Mouse (Mus musculus): ENCODE data around the gene Bicc1. TPM values are rescaled to one million over a fixed set of nuclear protein-coding genes. Genes with fewer than 3 reads are reported as not detected.

Gene Bicc1
- polyA plus RNA-seq, 1 experiment from 2014 or later = 5.9 TPM

DNA sequence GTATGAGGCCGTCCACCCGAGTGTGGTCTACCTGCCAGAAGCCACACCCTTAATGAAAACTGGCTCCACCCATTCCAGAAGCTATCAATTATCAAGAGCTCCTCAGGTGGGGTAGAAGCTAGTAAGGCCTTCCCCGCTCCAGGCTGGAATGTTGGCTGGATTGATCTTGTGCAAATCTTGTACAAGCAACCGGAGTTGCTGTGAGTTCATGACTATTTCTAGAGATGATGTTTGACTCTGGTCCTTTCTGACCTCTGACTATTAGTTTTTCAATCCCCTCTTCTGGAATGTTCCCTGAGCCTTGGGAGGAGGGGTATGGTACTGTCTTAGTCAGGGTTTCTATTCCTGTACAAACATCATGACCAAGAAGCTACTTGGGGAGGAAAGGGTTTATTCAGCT lies 157.3 kb downstream of the Bicc1 start:
- 95% methylated on average over 4 of the region's 4 CpGs for WGBS
- no peak for ATAC-seq (ENCODE audit: low FRiP score)
- no peak overlapping the region for H3K4me3 ChIP-seq
- H3K27ac ChIP-seq = no peak overlapping the region
- no peaks in the 10 kb centered on the region for H3K4me1 ChIP-seq (replicated peaks)
- no peak overlapping the region for H3K9ac ChIP-seq
- H3K27me3 ChIP-seq = no peaks in the 10 kb centered on the region
- H3K9me3 ChIP-seq = no peaks in the 10 kb centered on the region
- no peaks in the 10 kb centered on the region for H3K36me3 ChIP-seq
- H3K4me2 ChIP-seq = no peak overlapping the region

DNA sequence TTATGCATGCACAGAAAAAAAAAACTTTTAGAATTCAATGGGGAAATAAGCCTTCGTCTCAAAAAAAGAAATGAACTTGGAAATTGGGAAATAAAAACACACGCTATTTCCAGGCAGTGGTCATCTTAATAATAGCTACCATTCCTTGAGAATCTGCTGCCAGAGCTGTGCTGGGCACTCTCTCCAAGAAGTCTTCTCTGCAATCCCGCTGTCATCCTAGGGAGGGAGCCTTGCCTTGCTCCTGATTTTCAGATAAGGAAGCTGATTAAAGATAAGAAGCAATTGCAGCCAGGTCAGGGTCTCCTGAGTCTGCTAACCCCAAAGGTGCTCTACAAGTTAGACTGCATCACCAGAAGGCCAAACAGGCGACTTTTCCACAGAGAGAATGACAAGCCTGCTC lies 161.4 kb downstream of the Bicc1 start:
- Histone ChIP-seq H3K4me1 (replicated peaks) (peaks cover 5% of the 10 kb centered on the region), H3K27ac (no peak overlapping the region), H3K4me3 (no peak overlapping the region), H3K9me3 (no peaks in the 10 kb centered on the region), H3K36me3 (no peaks in the 10 kb centered on the region), H3K27me3 (no peaks in the 10 kb centered on the region), H3K9ac (no peak overlapping the region), H3K4me2 (no peak overlapping the region)
- 51% methylated on average over 4 of the region's 4 CpGs for WGBS
- ATAC-seq (ENCODE audit: low FRiP score) = no peak

- H3K9me3 ChIP-seq = no peaks in the 10 kb centered on the region
- WGBS = 97% methylated on average over 9 of the region's 9 CpGs
- no peak overlapping the region for H3K4me3 ChIP-seq
- no peaks in the 10 kb centered on the region for H3K27me3 ChIP-seq
- no peak overlapping the region for H3K9ac ChIP-seq
- no peak overlapping the region for H3K27ac ChIP-seq
- H3K4me1 ChIP-seq (replicated peaks) = peaks cover 5% of the 10 kb centered on the region
- ATAC-seq (ENCODE audit: low FRiP score) = no peak
- H3K4me2 ChIP-seq = no peak overlapping the region
- H3K36me3 ChIP-seq = no peaks in the 10 kb centered on the region
Observed at GRCm38 (mm10) chr10:70996051-70996450, 163.4 kb downstream of the Bicc1 start.

- peak overlapping the region; percentile 72 for H3K27ac ChIP-seq
- no peak for ATAC-seq (ENCODE audit: low FRiP score)
- 94% methylated on average over 2 of the region's 2 CpGs for WGBS
- H3K9me3 ChIP-seq = no peaks in the 10 kb centered on the region
- H3K4me1 ChIP-seq (replicated peaks) = peaks cover 5% of the 10 kb centered on the region
- H3K36me3 ChIP-seq = no peaks in the 10 kb centered on the region
- H3K4me3 ChIP-seq = no peak overlapping the region
- no peak overlapping the region for H3K4me2 ChIP-seq
- no peak overlapping the region for H3K9ac ChIP-seq
- H3K27me3 ChIP-seq = no peaks in the 10 kb centered on the region
Observed at GRCm38 (mm10) chr10:70994135-70994497, 165.4 kb downstream of the Bicc1 start.

DNA sequence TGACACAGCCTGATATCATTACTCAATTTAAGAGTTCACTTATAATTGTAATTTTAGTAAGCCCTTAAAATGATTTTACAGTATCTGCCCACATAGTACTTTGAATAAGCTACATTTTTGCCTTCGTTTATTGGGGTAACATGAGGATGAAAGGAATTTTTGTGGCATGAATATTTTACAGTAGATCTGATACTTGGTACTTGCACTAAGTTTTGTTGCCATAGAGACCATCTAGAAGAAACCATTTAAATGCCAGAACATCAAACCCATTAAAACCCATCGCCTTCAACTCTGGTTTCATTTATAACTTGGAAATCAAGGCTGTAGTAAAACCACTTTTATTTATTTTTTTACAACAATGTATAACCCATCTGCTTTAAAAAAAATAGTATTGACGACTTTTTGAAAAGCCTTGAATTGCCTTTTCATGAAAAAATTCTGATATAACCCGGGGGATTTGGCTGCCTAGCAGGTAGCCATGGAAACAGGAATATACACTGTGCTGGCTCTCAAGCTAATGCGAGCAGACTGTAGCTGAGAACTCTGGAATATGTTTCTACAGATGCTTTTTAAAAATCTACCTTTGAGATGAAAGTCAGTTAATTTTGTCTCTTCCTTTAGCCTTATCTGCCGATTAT lies 165.9 kb downstream of the Bicc1 start:
- H3K4me1 ChIP-seq (replicated peaks) = peaks cover 5% of the 10 kb centered on the region
- H3K36me3 ChIP-seq = no peaks in the 10 kb centered on the region
- no peak overlapping the region for H3K27ac ChIP-seq
- no peak overlapping the region for H3K4me2 ChIP-seq
- no peak overlapping the region for H3K4me3 ChIP-seq
- no peaks in the 10 kb centered on the region for H3K9me3 ChIP-seq
- no peak overlapping the region for H3K9ac ChIP-seq
- no peaks in the 10 kb centered on the region for H3K27me3 ChIP-seq
- 59% methylated on average over 6 of the region's 6 CpGs for WGBS
- ATAC-seq (ENCODE audit: low FRiP score) = peak; percentile 85

DNA sequence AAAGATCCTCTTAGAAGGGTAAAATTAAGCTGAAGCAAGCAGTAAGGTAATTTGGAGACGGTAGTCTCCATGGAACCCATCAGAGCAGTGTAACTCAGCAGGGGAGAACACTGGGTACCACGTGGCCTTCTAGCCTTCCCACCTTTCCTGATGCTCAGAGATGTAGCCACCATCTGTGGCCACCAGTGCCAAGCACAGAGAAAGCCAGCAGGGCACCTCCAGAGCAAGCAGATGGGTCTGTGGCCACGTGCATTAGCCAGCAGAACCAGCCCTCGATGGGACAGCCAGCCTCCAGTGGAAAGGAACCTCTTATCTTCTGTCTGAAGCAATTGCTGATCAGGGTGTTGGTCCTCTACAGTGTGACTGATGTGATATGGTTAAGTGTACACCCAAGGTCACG lies 172.1 kb downstream of the Bicc1 start:
- Histone ChIP-seq H3K9ac (no peak overlapping the region), H3K27ac (no peak overlapping the region), H3K9me3 (no peaks in the 10 kb centered on the region), H3K27me3 (no peaks in the 10 kb centered on the region), H3K4me2 (no peak overlapping the region), H3K4me3 (no peak overlapping the region), H3K36me3 (no peaks in the 10 kb centered on the region), H3K4me1 (replicated peaks) (peaks cover 6% of the 10 kb centered on the region; the same call in 1 of the 2 replicates)
- 78% methylated on average over 5 of the region's 5 CpGs for WGBS
- no peak for ATAC-seq (ENCODE audit: low FRiP score)

DNA sequence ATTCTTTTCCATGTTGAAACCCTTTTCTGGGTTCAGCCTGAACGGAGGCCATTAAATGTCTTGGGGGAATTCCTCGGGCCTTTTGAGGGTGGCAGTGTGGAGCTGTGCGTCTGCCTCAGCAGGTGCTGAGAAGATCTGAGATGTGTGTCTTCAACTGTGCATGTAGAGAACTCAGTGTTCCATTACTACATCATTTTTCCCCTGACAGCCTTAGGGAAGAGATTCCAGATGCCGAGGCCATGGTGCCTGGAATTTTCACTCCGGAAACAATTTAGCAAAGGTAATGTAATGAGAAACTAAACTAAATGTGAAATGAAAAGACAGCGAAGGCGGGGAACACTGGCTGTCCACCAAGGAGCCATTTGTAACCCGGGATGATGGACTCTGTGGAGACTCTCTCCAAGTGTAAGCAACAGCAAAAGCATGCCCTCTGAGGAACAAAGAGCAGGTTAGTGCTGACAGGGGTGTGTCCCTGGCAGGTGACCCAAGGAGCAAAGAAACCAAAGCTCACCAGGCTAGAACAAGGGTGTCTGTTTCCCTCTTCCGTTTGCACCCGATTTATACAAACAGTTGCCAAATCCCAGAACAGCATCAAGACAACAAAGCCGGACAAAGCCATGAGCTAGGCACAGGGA lies 176.3 kb downstream of the Bicc1 start:
- H3K36me3 ChIP-seq = no peaks in the 10 kb centered on the region
- H3K27ac ChIP-seq = no peak overlapping the region
- H3K9me3 ChIP-seq = no peaks in the 10 kb centered on the region
- 85% methylated on average over 11 of the region's 11 CpGs for WGBS
- no peak overlapping the region for H3K9ac ChIP-seq
- ATAC-seq (ENCODE audit: low FRiP score) = no peak
- peaks cover 6% of the 10 kb centered on the region; the same call in 1 of the 2 replicates for H3K4me1 ChIP-seq (replicated peaks)
- H3K4me3 ChIP-seq = no peak overlapping the region
- no peak overlapping the region for H3K4me2 ChIP-seq
- H3K27me3 ChIP-seq = no peaks in the 10 kb centered on the region

DNA sequence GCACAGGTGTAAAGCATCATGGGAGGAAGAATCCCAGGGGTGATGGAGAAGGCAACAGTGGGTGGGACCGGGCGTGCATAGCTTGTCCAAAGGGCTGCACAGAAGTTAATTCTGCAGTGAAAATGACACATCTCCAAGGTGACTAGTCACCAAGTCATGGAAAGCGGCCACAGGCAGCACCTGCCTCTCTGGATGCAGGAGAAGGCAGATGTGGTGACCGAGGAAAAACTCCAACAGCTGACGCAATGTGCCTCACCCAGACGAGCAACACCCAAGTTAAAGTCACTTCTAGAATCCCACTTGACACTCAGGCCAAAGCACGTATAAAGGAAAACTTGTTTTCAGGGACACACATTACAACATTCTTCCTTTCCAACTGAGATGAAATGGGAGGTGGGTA lies 177.3 kb downstream of the Bicc1 start:
- H3K4me3 ChIP-seq = no peak overlapping the region
- peaks cover 15% of the 10 kb centered on the region for H3K4me1 ChIP-seq (replicated peaks)
- H3K9ac ChIP-seq = no peak overlapping the region
- H3K4me2 ChIP-seq = no peak overlapping the region
- ATAC-seq (ENCODE audit: low FRiP score) = no peak
- WGBS = 92% methylated on average over 7 of the region's 7 CpGs
- H3K27ac ChIP-seq = no peak overlapping the region
- H3K27me3 ChIP-seq = no peaks in the 10 kb centered on the region
- no peaks in the 10 kb centered on the region for H3K9me3 ChIP-seq
- H3K36me3 ChIP-seq = no peaks in the 10 kb centered on the region

DNA sequence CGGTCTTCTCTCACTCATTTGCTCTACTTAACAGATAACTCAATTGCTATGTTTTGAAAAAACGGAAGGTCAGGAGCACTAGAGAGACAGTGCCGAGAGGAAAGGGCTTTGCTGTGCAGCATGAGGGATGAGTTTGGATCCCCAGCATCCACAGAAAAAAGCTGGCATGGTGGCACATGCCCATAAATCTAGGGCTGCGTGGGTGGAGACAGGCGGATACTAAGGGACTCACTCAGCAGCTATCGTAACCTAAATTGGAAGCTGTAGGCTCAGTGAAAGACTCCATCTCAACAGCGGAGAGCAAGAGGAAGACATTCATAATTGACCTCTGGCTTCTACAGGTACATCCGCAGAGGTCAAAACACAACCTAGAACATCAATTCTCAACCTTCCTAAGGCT lies 179.8 kb downstream of the Bicc1 start:
- no peak overlapping the region for H3K9ac ChIP-seq

GRCm38 (mm10) chr10:70977141-70977540 lies 182.4 kb downstream of the Bicc1 start:
- no peaks in the 10 kb centered on the region for H3K36me3 ChIP-seq
- no peak for ATAC-seq (ENCODE audit: low FRiP score)
- H3K9ac ChIP-seq = no peak overlapping the region
- H3K27ac ChIP-seq = no peak overlapping the region; the same call in 1 of the 2 replicates
- peaks cover 18% of the 10 kb centered on the region for H3K4me1 ChIP-seq (replicated peaks)
- no peaks in the 10 kb centered on the region for H3K9me3 ChIP-seq
- no peak overlapping the region for H3K4me3 ChIP-seq
- H3K27me3 ChIP-seq = no peaks in the 10 kb centered on the region
- WGBS = 54% methylated on average over 6 of the region's 6 CpGs
- no peak overlapping the region for H3K4me2 ChIP-seq

More for the DNA sequence above, 179.8 kb downstream of the Bicc1 start:
- Histone ChIP-seq H3K27ac (no peak overlapping the region), H3K4me1 (replicated peaks) (peaks cover 24% of the 10 kb centered on the region), H3K36me3 (no peaks in the 10 kb centered on the region), H3K4me2 (no peak overlapping the region), H3K9me3 (no peaks in the 10 kb centered on the region), H3K4me3 (no peak overlapping the region), H3K27me3 (no peaks in the 10 kb centered on the region)
- WGBS = 94% methylated on average over 8 of the region's 8 CpGs
- ATAC-seq (ENCODE audit: low FRiP score) = no peak

DNA sequence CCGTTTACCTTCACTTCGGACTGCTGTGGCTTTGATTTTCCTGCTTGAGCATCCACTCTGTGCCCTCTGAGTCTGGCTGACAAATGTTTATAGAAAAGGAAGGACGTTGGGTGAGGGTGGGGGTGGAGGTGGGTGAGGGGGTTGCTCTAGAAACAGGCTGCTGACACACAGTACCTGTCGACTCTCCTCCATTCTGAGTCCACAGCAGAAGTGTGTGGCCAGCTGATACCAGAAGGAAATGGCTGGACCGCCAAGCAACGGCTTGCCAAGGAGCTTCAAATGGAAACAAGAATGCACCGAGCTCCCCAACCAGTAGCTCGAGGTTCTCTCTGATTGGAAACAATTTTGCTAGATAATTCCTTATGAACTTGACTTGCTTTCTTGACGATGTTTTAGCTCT lies 182.9 kb downstream of the Bicc1 start:
- H3K4me3 ChIP-seq = no peak overlapping the region
- H3K9me3 ChIP-seq = no peaks in the 10 kb centered on the region
- peak overlapping the region; percentile 60; the same call in 1 of the 2 replicates for H3K27ac ChIP-seq
- no peak overlapping the region for H3K9ac ChIP-seq
- H3K4me1 ChIP-seq (replicated peaks) = peaks cover 18% of the 10 kb centered on the region
- 75% methylated on average over 9 of the region's 9 CpGs for WGBS
- H3K4me2 ChIP-seq = no peak overlapping the region
- no peaks in the 10 kb centered on the region for H3K36me3 ChIP-seq
- no peaks in the 10 kb centered on the region for H3K27me3 ChIP-seq
- no peak for ATAC-seq (ENCODE audit: low FRiP score)

GRCm38 (mm10) chr10:70971156-70971555 lies 188.3 kb downstream of the Bicc1 start:
- WGBS = 81% methylated on average over 11 of the region's 11 CpGs
- no peak for ATAC-seq (ENCODE audit: low FRiP score)
- no peak overlapping the region for H3K4me2 ChIP-seq
- H3K36me3 ChIP-seq = no peaks in the 10 kb centered on the region
- H3K27me3 ChIP-seq = no peaks in the 10 kb centered on the region
- H3K4me1 ChIP-seq (replicated peaks) = 0 out of 2 replicates have a peak, but pooled peaks cover 3% of the 10 kb centered on the region
- no peaks in the 10 kb centered on the region for H3K9me3 ChIP-seq
- H3K27ac ChIP-seq = no peak overlapping the region
- no peak overlapping the region for H3K4me3 ChIP-seq
- H3K9ac ChIP-seq = no peak overlapping the region

All from hindbrain, embryonic 13.5 days (tissue).